Comparison of ENCODE assay signal across 19 mouse cellular contexts in the genomic region with DNA sequence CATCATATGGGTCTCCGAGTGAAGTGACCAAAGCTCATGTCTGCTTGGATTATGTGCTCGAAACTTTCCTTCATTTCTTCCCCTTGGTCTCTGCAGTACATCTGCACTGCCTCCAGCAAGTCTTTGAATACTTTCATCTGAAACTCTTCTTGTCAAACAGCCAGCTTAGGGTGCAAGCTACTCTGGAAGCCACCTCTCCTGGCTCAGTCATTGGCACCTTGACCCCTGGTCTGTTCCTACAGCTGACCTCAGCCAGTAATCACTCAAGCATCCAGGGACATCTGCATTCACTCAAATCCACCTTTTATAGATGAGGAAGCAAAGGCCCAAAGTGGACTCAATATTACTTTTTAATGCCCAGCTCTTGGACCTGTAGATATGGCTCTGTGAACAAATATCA. TPM values are rescaled to one million over a fixed set of nuclear protein-coding genes. Genes with fewer than 3 reads are reported as not detected.
DNase-seq lines count a peak whose midpoint lies in the region; ATAC-seq lines count a peak whose summit lies in the region.
"Had no signal": no experiment of that assay in that cellular context is flagged by ENCODE, and none has a peak within 500 bp of the region (broad histone marks: within the 10 kb centered on the region; RNA-seq: fewer than 3 reads in every experiment).

No protein-coding gene starts in this region.

- no peaks in the 10 kb centered on the region for H3K36me3 ChIP-seq in heart, embryonic 11.5 days (ENCODE audit: control insufficient read depth, insufficient read depth, low read length)
- peaks cover 37% of the 10 kb centered on the region for H3K36me3 ChIP-seq in liver, embryonic 16.5 days (ENCODE audit: control insufficient read depth, insufficient read depth)
- H3K36me3 ChIP-seq: embryonic facial prominence, embryonic 13.5 days; forebrain, embryonic 10.5 days; midbrain, embryonic 13.5 days; neural tube, embryonic 12.5 days had no signal

- 91% methylated on average over 2 of the region's 2 CpGs for WGBS in heart, embryonic 11.5 days (ENCODE audit: insufficient replicate concordance)
- 89% methylated on average over 2 of the region's 2 CpGs for WGBS in liver, embryonic 16.5 days (ENCODE audit: insufficient replicate concordance)

- H3K4me2 ChIP-seq in heart, embryonic 11.5 days, result peak overlapping the region; percentile 92
- H3K4me2 ChIP-seq in liver, embryonic 16.5 days (ENCODE audit: low read depth, low read length), result peak overlapping the region; percentile 78
- H3K4me2 ChIP-seq: embryonic facial prominence, embryonic 13.5 days; lung, embryonic 14.5 days; midbrain, embryonic 13.5 days; neural tube, embryonic 12.5 days had no signal

- no peaks in the 10 kb centered on the region for H3K9me3 ChIP-seq in heart, embryonic 11.5 days (replicated peaks; ENCODE audit: control insufficient read depth, low read length)
- no peaks in the 10 kb centered on the region for H3K9me3 ChIP-seq in liver, embryonic 16.5 days (replicated peaks; ENCODE audit: control insufficient read depth, low read length)
- H3K9me3 ChIP-seq: embryonic facial prominence, embryonic 13.5 days; forebrain, embryonic 10.5 days; midbrain, embryonic 13.5 days; neural tube, embryonic 12.5 days had no signal

- no peaks in the 10 kb centered on the region for H3K27me3 ChIP-seq in heart, embryonic 11.5 days (ENCODE audit: control insufficient read depth, insufficient read depth, low read length)
- no peaks in the 10 kb centered on the region for H3K27me3 ChIP-seq in liver, embryonic 16.5 days (ENCODE audit: control insufficient read depth, insufficient read depth, low read depth, low read length)

- no peak for ATAC-seq in heart, embryonic 11.5 days (replicated peaks; ENCODE audit: insufficient number of reproducible peaks, low FRiP score, low TSS enrichment)
- ATAC-seq in liver, embryonic 16.5 days (ENCODE audit: low read depth), result no peak
- ATAC-seq: midbrain, embryonic 13.5 days had no signal

- H3K4me1 ChIP-seq in heart, embryonic 11.5 days (ENCODE audit: control insufficient read depth, insufficient read depth, low read length), result peaks cover 60% of the 10 kb centered on the region
- peaks cover 77% of the 10 kb centered on the region for H3K4me1 ChIP-seq in liver, embryonic 16.5 days (ENCODE audit: control insufficient read depth, low read depth, low read length)

- no peak for DNase-seq in heart, adult 9 months (ENCODE audit: low spot score in 2 of 2)
- DNase-seq in kidney, adult 9 months, result peak; percentile 72
- DNase-seq in kidney, postnatal 4 days, result no peak
- DNase-seq in kidney, postnatal 36 days, result peak; percentile 54 to 78
- DNase-seq in layer of hippocampus, adult 9-11 months, result no peak
- DNase-seq: B cell, adult 2 months; cerebellum, postnatal 10 days; lung, embryonic 14.5 days; lung, postnatal 4 days; right cerebral cortex, adult 18-20 months had no signal

- peak overlapping the region; percentile 88; the same call in 1 of the 2 replicates for H3K4me3 ChIP-seq in heart, embryonic 11.5 days (ENCODE audit: low read depth, low read length)
- H3K4me3 ChIP-seq in liver, embryonic 16.5 days (ENCODE audit: low read depth, low read length), result peak overlapping the region; percentile 87
- H3K4me3 ChIP-seq: embryonic facial prominence, embryonic 13.5 days; forebrain, embryonic 10.5 days; midbrain, embryonic 13.5 days; neural tube, embryonic 12.5 days had no signal

- H3K27ac ChIP-seq in heart, embryonic 11.5 days (ENCODE audit: low read depth, low read length), result no peak overlapping the region
- peak overlapping the region; percentile 81 for H3K27ac ChIP-seq in liver, embryonic 16.5 days (ENCODE audit: low read length)
- H3K27ac ChIP-seq: embryonic facial prominence, embryonic 13.5 days; forebrain, embryonic 10.5 days; kidney, postnatal 0 days; midbrain, embryonic 13.5 days; neural tube, embryonic 12.5 days; stomach, postnatal 0 days had no signal

- 0 out of 2 replicates have a peak overlapping the region, but pooled peaks have one; percentile 24 for H3K9ac ChIP-seq in heart, embryonic 11.5 days (ENCODE audit: low read depth, low read length)
- H3K9ac ChIP-seq in liver, embryonic 16.5 days (ENCODE audit: low read depth, low read length), result peak overlapping the region; percentile 96
- H3K9ac ChIP-seq: embryonic facial prominence, embryonic 13.5 days; lung, embryonic 14.5 days; midbrain, embryonic 13.5 days; neural tube, embryonic 12.5 days had no signal

RNA-seq across cellular contexts. Expression of a gene that starts 2.8 kb away (rescaled TPM):
- 0.10 and 0.20 TPM in 2 replicates for polyA plus RNA-seq in heart, embryonic 11.5 days (2014; fragmentation: Nextera tagmentation; extraction: Ambion mirVana)
- polyA plus RNA-seq in liver, embryonic 16.5 days (2015; fragmentation: Nextera tagmentation; extraction: Ambion mirVana), result 0.33 and 0.46 TPM in 2 replicates
- polyA plus RNA-seq: forebrain, embryonic 10.5 days; limb, embryonic 11.5 days; midbrain, embryonic 13.5 days; neural tube, embryonic 12.5 days; stomach, postnatal 0 days had no signal

RNA-seq across cellular contexts. Expression of a gene that starts 3.4 kb away (rescaled TPM):
- polyA plus RNA-seq in heart, embryonic 11.5 days (2014; fragmentation: Nextera tagmentation; extraction: Ambion mirVana), result 67.5 and 73.2 TPM in 2 replicates
- 196 and 232 TPM in 2 replicates for polyA plus RNA-seq in liver, embryonic 16.5 days (2015; fragmentation: Nextera tagmentation; extraction: Ambion mirVana)

Comparison
In these comparisons a context has a peak if more than half of its experiments do, and no peak if none do; other contexts are left out.
1. DNase-seq: peak in kidney, adult 9 months (single experiment) and kidney, postnatal 36 days (2 of 2); none in heart, adult 9 months (0 of 2), kidney, postnatal 4 days (0 of 2) and layer of hippocampus, adult 9-11 months (single experiment).